Mouse (Mus musculus) spleen, adult 18-20 months (tissue): ENCODE results near the gene Cidec.

Experiments used
- DNase-seq, 2 experiments: peaks; one replicate each; pipeline ENCODE4 v3.0.0; 2022; ENCODE audit warnings: mixed read lengths in 2 of 2

Cidec gene

GRCm38 (mm10) chr6:113443091-113443490 is 7.5 kb upstream of the Cidec start:
- no peak for DNase-seq

- DNase-seq = peak; percentile 74 to 87
These were observed 7.0 kb upstream of the Cidec start, which contains the start of gene Jagn1 for GRCm38 (mm10) chr6:113442442-113443090. TSS of gene Jagn1 (plus strand) at chr6:113442569.

GRCm38 (mm10) chr6:113442087-113442441 is 6.5 kb upstream of the Cidec start:
- no peak for DNase-seq

- peak; percentile 39 to 75 for DNase-seq
These were observed 5.7 kb upstream of the Cidec start for GRCm38 (mm10) chr6:113441147-113441680.

- DNase-seq = no peak
These were observed 5.1 kb upstream of the Cidec start for GRCm38 (mm10) chr6:113440686-113441085.

- no peak for DNase-seq
These were observed 3.3 kb upstream of the Cidec start for GRCm38 (mm10) chr6:113438721-113439430.

- no peak for DNase-seq
These were observed 1.6 kb upstream of the Cidec start for GRCm38 (mm10) chr6:113437135-113437534.

GRCm38 (mm10) chr6:113434691-113435090 is 869 bp downstream of the Cidec start:
- no peak for DNase-seq

GRCm38 (mm10) chr6:113433661-113434060 is 1.9 kb downstream of the Cidec start:
- no peak for DNase-seq

GRCm38 (mm10) chr6:113431801-113432200 is 3.8 kb downstream of the Cidec start:
- DNase-seq = no peak

GRCm38 (mm10) chr6:113430846-113431245 is 4.7 kb downstream of the Cidec start:
- DNase-seq = no peak

- DNase-seq = no peak
These were observed 5.6 kb downstream of the Cidec start for GRCm38 (mm10) chr6:113429965-113430364.

GRCm38 (mm10) chr6:113428006-113428405 is 7.6 kb downstream of the Cidec start:
- no peak for DNase-seq

GRCm38 (mm10) chr6:113427397-113427796 is 8.2 kb downstream of the Cidec start:
- DNase-seq = peak in 1 of 2 experiments; percentile 26

GRCm38 (mm10) chr6:113426696-113427095 is 8.9 kb downstream of the Cidec start:
- DNase-seq = no peak

- DNase-seq = no peak
These were observed 11.4 kb downstream of the Cidec start for GRCm38 (mm10) chr6:113424187-113424586.

- DNase-seq = no peak
These were observed 12.6 kb downstream of the Cidec start for GRCm38 (mm10) chr6:113423000-113423399.

GRCm38 (mm10) chr6:113419199-113419587 is 16.4 kb downstream of the Cidec start, which contains the start of gene Rpusd3:
TSS of gene Rpusd3 (minus strand) at chr6:113419340.
- DNase-seq = peak; percentile 96 to 99

GRCm38 (mm10) chr6:113418441-113419198 is 16.9 kb downstream of the Cidec start:
- no peak for DNase-seq

- DNase-seq = no peak
These were observed 19.1 kb downstream of the Cidec start for GRCm38 (mm10) chr6:113416416-113416815.

GRCm38 (mm10) chr6:113410001-113410400 is 25.6 kb downstream of the Cidec start:
- no peak for DNase-seq

- no peak for DNase-seq
These were observed 28.9 kb downstream of the Cidec start for GRCm38 (mm10) chr6:113406683-113407082.

- DNase-seq = no peak
These were observed 30.1 kb downstream of the Cidec start for GRCm38 (mm10) chr6:113405483-113405882.
